Mouse (Mus musculus) retina, adult 2 months (tissue): ENCODE results near the gene Apoa4.

Experiments used
- DNase-seq: peaks from one replicate; pipeline ENCODE4 v3.0.0-alpha.2; 2012; ENCODE audit warnings: low read depth, low spot score

The Apoa4 gene

DNA sequence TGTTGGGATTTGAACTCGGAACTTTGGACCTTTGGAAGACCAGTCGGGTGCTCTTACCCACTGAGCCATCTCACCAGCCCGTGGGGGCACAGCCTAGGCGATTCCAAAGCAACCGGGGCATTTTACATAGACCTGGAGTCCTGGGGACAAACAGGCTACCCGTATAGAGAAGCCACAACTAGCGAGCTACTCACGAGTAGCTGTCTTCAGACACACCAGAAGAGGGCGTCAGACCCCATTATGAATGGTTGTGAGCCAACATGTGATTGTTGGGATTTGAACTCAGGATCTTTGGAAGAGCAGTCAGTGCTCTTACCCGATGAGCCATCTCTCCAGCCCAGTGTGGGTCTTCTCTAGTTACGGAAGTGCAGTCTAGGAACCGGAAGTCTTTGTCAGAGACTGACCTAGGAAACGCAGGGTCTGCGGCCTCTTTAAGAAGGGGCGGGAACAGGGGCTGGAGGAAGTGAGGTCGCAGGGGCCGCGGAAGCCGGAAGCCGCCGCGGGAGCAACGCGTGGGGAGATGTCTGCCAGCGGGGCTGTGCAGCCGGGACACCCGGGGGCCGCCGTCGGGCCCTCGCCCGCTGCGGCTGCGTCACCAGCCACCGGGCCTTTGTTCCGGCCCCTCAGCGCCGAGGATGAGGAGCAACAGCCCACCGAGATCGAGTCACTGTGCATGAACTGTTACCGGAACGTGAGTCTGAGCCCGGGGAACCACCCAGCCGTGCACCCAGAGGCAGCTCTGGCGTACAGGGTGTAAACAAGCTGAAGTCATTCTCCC is 32.4 kb downstream of the Apoa4 start, which contains the start of gene Zpr1:
Gene Zpr1 (plus strand): TSS at position 388 of the 778 bp plus-strand sequence.
- peak; percentile 79 for DNase-seq

- DNase-seq: no peak
Observed at GRCm38 (mm10) chr9:46274494-46274893, 34.0 kb downstream of the Apoa4 start.

- peak; percentile 90 for DNase-seq
Observed at GRCm38 (mm10) chr9:46282631-46283436, 42.3 kb downstream of the Apoa4 start, which contains the start of gene Bud13. Bud13 (plus strand) TSS chr9:46283008.
